Mouse (Mus musculus) MEL (cell line): ENCODE measurements around the gene Tubgcp6.
A peak's percentile ranks its signal among the peaks of the same experiment; 100 is the strongest.

Source experiments
- CTCF ChIP-seq, 3 experiments: IDR thresholded peaks in 2 of 3; conservative IDR thresholded peaks in 1 of 3; 2 replicates each; pipeline ENCODE4 v1.5.1; 2011 to 2012; ENCODE audit warnings: low read length in 3 of 3, low read depth in 2 of 3, mild to moderate bottlenecking in 2 of 3, improper control_type of control experiment in 1 of 3, inconsistent platforms in 1 of 3, mixed read lengths in 1 of 3, moderate library complexity in 1 of 3; ENCODE audit not compliant: control insufficient read depth in 1 of 3, insufficient read depth in 1 of 3, poor library complexity in 1 of 3, severe bottlenecking in 1 of 3
- EP300 ChIP-seq, 2 experiments: IDR thresholded peaks; 2 replicates each; pipeline ENCODE4 v1.6.1; 2011; ENCODE audit warnings: improper control_type of control experiment in 2 of 2, low read length in 2 of 2, low read depth in 1 of 2, mild to moderate bottlenecking in 1 of 2
- POLR2A ChIP-seq, 2 experiments: IDR thresholded peaks; 2 replicates each; pipeline ENCODE4 v1.6.1; 2011 to 2012; ENCODE audit warnings: low read length in 2 of 2, mild to moderate bottlenecking in 2 of 2, control low read depth in 1 of 2, improper control_type of control experiment in 1 of 2, low read depth in 1 of 2, moderate library complexity in 1 of 2; ENCODE audit not compliant: control insufficient read depth in 1 of 2, insufficient read depth in 1 of 2, poor library complexity in 1 of 2

DNA sequence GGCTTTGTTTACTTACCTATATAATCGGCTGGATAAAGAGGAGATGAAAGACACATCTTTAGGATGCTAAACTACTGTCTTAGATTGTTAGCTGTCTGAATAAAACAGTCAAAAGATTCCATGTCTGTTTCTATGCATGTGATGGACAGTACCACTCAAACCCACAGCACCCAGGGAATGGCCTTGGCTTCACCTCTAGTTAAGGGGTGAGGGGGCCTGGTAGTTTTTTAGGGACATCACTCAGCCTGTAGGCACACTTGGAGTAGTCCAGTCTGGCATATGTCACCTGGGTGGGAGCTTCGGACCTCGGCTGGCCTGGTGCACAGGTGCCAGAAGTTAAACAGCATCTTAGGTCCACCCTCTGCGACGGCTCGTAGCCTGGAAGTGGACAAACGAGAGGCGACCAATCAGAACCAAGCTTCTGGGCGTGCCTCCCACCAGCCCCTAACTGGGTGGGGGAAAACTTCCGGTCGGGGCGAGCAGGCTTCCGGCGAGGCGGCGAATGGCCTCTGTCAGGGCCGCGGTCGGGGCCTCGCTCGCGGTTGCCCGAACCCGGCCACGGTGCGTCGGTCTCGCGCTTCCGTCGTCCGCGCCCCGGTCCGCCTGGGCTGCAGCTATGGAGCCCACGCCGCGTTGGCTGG is 34.2 kb downstream of the Tubgcp6 start, which contains the start of gene Selenoo:
- TF ChIP-seq CTCF (IDR thresholded peaks at IDR 0.05 in 2 of 3, conservative IDR thresholded peaks at IDR 0.05 in 1 of 3; ENCODE audit: control insufficient read depth in 1 of 3, insufficient read depth in 1 of 3, low read depth in 2 of 3, low read length in 3 of 3, poor library complexity in 1 of 3, severe bottlenecking in 1 of 3): no peak
- peak; percentile 86 to 93 for TF ChIP-seq POLR2A (IDR thresholded peaks at IDR 0.05; ENCODE audit: control insufficient read depth in 1 of 2, insufficient read depth in 1 of 2, low read depth in 1 of 2, low read length in 2 of 2, poor library complexity in 1 of 2)
- no peak for TF ChIP-seq EP300 (IDR thresholded peaks at IDR 0.05; ENCODE audit: low read depth in 1 of 2, low read length in 2 of 2)
